Mouse (Mus musculus) intestine, embryonic 14.5 days (tissue): ENCODE results near the gene Hamp2. TPM values are rescaled to one million over a fixed set of nuclear protein-coding genes. Genes with fewer than 3 reads are reported as not detected.
A peak's percentile ranks its signal among the peaks of the same experiment; 100 is the strongest.
"Not testable (repeated sequence)": the region's sequence is repeated elsewhere in the genome, so short reads cannot be mapped to it uniquely, and the experiment has no call there.

Source experiments
- ATAC-seq: fragments of 200-750 bp; cut with Nextera tagmentation; replicated peaks from 2 replicates; pipeline ENCODE4 v1.8.0; 2017; ENCODE audit warnings: low read depth, moderate number of reproducible peaks, moderate TSS enrichment, moderate library complexity; ENCODE audit not compliant: low FRiP score, low TSS enrichment
- DNase-seq: peaks from one replicate; pipeline ENCODE4 v3.0.0-alpha.2; 2018; ENCODE audit warnings: low spot score
- H3K27ac ChIP-seq: fragments of 300-500 bp; sonication (generic); 2 replicates; pipeline ENCODE4 v1.5.1; 2014; ENCODE audit warnings: low read depth, mild to moderate bottlenecking, control low read depth
- H3K27me3 ChIP-seq: fragments of 300-500 bp; sonication (generic); replicated peaks from 2 replicates; pipeline ENCODE4 v1.6.1; 2014; ENCODE audit warnings: low read length, control low read depth; ENCODE audit not compliant: control insufficient read depth, insufficient read depth
- H3K36me3 ChIP-seq: fragments of 300-500 bp; sonication (generic); 2 replicates; pipeline ENCODE4 v1.6.1; 2014; ENCODE audit warnings: low read length, control low read depth; ENCODE audit not compliant: control insufficient read depth, insufficient read depth
- H3K4me1 ChIP-seq: fragments of 300-500 bp; sonication (generic); replicated peaks from 2 replicates; pipeline ENCODE4 v1.6.1; 2014; ENCODE audit warnings: low read length, control low read depth, mixed read lengths; ENCODE audit not compliant: control insufficient read depth, insufficient read depth
- H3K4me2 ChIP-seq: fragments of 300-500 bp; sonication (generic); 2 replicates; pipeline ENCODE4 v1.6.1; 2014; ENCODE audit warnings: low read length
- H3K4me3 ChIP-seq: fragments of 300-500 bp; sonication (generic); 2 replicates; pipeline ENCODE4 v1.5.1; 2014; ENCODE audit warnings: low read depth, low read length, control low read depth, mixed read lengths
- H3K9ac ChIP-seq: fragments of 300-500 bp; sonication (generic); 2 replicates; pipeline ENCODE4 v1.6.1; 2014; ENCODE audit warnings: mild to moderate bottlenecking, low read length
- H3K9me3 ChIP-seq: fragments of 300-500 bp; sonication (generic); 2 replicates; pipeline ENCODE4 v1.6.1; 2016; ENCODE audit warnings: low read length, control low read depth; ENCODE audit not compliant: control insufficient read depth
- WGBS: fragments of 180-500 bp; shearing (Covaris S2); extraction: QIAGEN DNeasy Blood & Tissue Kit; methylation state at CpG from one replicate; pipeline ENCODE4 v1.1.7; 2014; 5-methylcytosine and 5-hydroxymethylcytosine counted together
- polyA plus RNA-seq: library from polyadenylated mRNA; unstranded; fragments of >200 nt; fragmentation: Nextera tagmentation; extraction: Ambion mirVana; gene quantifications from 2 replicates; pipeline ENCODE4 v1.2.1, GENCODE M21; 2014

Hamp2 gene
- polyA plus RNA-seq, 1 experiment from 2014 or later = not detected

DNA sequence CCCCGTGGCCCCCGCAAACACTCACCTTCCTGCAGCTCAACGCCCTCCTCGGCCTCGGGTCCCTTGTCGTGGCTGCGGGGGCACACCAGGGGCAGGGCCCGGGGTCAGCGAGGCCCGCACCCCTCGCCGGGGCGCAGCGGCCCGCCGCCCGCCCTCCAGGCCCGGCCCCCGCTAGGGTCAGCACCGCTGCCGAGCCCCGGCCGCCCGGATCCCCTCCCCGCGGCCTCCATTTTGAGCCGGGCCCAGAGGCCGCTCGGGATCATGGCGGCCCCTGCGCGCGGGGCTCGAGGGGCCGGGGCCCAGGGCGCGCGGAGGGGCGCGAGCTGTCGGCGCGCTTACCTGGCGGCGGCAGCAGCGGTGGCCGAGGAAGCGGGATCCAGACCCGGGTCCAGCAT lies 31.9 kb upstream of the Hamp2 start:
- Histone ChIP-seq H3K9ac (peak overlapping the region; percentile 94), H3K27ac (peak overlapping the region; percentile 93), H3K4me1 (peaks cover 16% of the 10 kb centered on the region), H3K36me3 (peaks cover 60% of the 10 kb centered on the region), H3K4me2 (peak overlapping the region; percentile 70), H3K9me3 (no peaks in the 10 kb centered on the region), H3K4me3 (peak overlapping the region; percentile 72), H3K27me3 (no peaks in the 10 kb centered on the region)
- 1% methylated on average over 38 of the region's 49 CpGs for WGBS
- DNase-seq (peak; percentile 79), ATAC-seq (peak; percentile 45)

GRCm38 (mm10) chr7:30955584-30956356 lies 31.3 kb upstream of the Hamp2 start:
- Histone ChIP-seq H3K9me3 (no peaks in the 10 kb centered on the region), H3K4me3 (peak overlapping the region; percentile 72), H3K36me3 (peaks cover 61% of the 10 kb centered on the region), H3K4me1 (peaks cover 16% of the 10 kb centered on the region), H3K4me2 (peak overlapping the region; percentile 70), H3K27ac (peak overlapping the region; percentile 93), H3K27me3 (no peaks in the 10 kb centered on the region), H3K9ac (peak overlapping the region; percentile 94)
- 1% methylated on average over 56 of the region's 64 CpGs for WGBS
- DNase-seq (peak; percentile 97), ATAC-seq (peak; percentile 82)

DNA sequence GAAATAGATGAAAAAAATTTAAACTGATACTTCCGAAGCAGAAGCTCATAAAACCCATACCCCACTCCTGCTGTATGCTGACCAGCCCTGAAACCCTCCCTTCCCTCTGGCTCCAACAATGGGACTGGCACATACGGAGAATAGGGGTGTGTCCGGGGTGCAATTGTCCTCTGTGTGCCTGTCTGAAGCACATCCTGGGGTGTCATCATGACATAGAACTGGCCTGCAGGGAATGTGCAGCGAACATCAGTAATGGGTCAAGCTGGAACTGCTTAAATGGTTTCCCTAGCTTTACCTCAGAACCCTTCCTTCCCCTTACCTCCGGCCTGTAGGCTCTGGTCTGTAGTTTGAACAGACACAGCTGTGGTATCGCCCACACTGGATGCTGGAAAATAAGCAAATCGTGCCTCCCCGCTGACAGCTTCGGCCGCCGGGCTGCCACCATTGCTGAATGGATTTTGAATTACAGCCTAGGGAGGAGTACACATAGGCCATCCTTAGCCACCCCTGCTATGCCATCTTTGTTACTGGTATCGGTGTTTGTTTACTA lies 30.6 kb upstream of the Hamp2 start:
- H3K36me3 ChIP-seq = peaks cover 63% of the 10 kb centered on the region
- H3K9ac ChIP-seq = peak overlapping the region; percentile 10; the same call in 1 of the 2 replicates
- H3K9me3 ChIP-seq = no peaks in the 10 kb centered on the region
- H3K27me3 ChIP-seq = no peaks in the 10 kb centered on the region
- H3K27ac ChIP-seq = no peak overlapping the region
- 83% methylated on average over 12 of the region's 12 CpGs for WGBS
- H3K4me3 ChIP-seq = peak overlapping the region; percentile 72; the same call in 1 of the 2 replicates
- peaks cover 16% of the 10 kb centered on the region for H3K4me1 ChIP-seq
- ATAC-seq (no peak), DNase-seq (no peak)
- H3K4me2 ChIP-seq = peak overlapping the region; percentile 70

- WGBS = 83% methylated on average over 3 of the region's 3 CpGs
- no peak overlapping the region for H3K4me3 ChIP-seq
- H3K4me2 ChIP-seq = no peak overlapping the region
- H3K36me3 ChIP-seq = peaks cover 73% of the 10 kb centered on the region
- H3K9ac ChIP-seq = no peak overlapping the region
- H3K27me3 ChIP-seq = no peaks in the 10 kb centered on the region
- DNase-seq (no peak), ATAC-seq (no peak)
- H3K9me3 ChIP-seq = no peaks in the 10 kb centered on the region
- H3K27ac ChIP-seq = no peak overlapping the region
- peaks cover 16% of the 10 kb centered on the region for H3K4me1 ChIP-seq
Measured at GRCm38 (mm10) chr7:30954036-30954435, 29.6 kb upstream of the Hamp2 start.

DNA sequence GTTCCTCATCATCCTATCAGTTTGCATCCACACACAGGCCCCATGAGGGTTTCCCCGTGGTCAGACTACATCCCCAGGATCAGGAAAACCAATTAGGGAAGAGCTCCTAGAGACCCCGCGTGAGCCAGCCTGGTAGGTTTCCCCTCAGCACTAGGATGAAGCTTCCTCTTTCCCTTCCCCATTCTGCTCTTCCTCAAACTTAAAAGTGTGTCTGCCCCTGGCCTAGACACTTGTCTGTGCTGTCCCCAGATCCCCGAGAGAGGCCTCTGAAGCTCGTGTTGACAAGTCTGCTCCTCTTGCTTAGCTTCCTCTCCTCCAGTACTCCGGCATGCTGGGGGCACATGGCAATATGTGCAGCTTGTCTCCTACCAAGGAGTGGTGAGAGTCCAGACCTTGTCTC lies 29.0 kb upstream of the Hamp2 start:
- no peak for ATAC-seq
- Histone ChIP-seq H3K9me3 (no peaks in the 10 kb centered on the region), H3K9ac (no peak overlapping the region), H3K4me2 (no peak overlapping the region), H3K4me3 (no peak overlapping the region), H3K27ac (no peak overlapping the region), H3K36me3 (peaks cover 71% of the 10 kb centered on the region), H3K27me3 (no peaks in the 10 kb centered on the region), H3K4me1 (peaks cover 14% of the 10 kb centered on the region)
- DNase-seq = no peak
- 93% methylated on average over 6 of the region's 6 CpGs for WGBS

DNA sequence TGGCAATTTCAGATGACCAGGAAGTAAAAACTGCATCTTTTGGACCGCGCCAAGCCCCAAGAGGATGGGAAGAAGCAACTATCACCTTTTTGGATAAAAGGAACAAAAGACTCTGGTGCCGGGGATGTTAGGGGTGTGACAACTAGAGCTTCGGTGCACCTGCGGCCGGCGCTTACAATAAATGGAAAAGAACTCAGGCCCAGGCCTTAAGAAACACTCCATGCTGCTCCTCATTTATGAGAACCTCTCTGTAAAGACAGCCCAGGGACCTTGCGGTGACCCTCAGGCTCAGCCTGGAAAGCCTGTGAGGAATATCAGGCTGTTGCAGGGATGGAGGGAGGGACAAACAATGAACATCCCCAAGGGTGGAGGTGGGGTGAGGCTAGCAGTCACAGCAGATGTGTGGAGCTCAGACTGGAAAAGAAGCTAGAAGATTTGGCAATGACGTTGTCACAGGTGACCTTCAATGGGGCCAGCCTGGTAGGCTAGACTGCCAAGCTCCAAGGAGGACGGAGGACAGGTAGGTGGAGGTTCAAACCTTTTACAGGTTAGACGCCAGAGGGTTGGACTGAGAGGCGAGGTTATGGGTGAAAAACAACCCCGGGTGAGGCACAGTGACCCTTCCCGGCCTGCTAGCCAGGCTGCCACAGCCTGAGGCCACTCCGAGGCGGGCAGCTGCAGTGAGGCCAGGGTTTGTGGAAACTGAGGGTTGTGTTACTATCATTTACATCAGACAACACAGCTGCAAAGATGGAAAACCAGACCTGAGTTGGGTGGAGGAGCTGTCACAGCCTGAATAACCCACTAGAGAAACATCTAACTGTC lies 28.2 kb upstream of the Hamp2 start:
- Histone ChIP-seq H3K27ac (no peak overlapping the region), H3K9me3 (no peaks in the 10 kb centered on the region), H3K4me2 (no peak overlapping the region), H3K36me3 (peaks cover 64% of the 10 kb centered on the region), H3K27me3 (no peaks in the 10 kb centered on the region), H3K4me1 (peaks cover 6% of the 10 kb centered on the region), H3K4me3 (no peak overlapping the region), H3K9ac (no peak overlapping the region)
- DNase-seq (no peak), ATAC-seq (no peak)
- WGBS = 92% methylated on average over 16 of the region's 16 CpGs

- ATAC-seq, H3K4me3 ChIP-seq, H3K9me3 ChIP-seq, DNase-seq, H3K4me2 ChIP-seq, H3K4me1 ChIP-seq, H3K27ac ChIP-seq, H3K9ac ChIP-seq, H3K27me3 ChIP-seq: not testable (repeated sequence)
- peaks cover 76% of the 10 kb centered on the region for H3K36me3 ChIP-seq
- 92% methylated on average over 3 of the region's 3 CpGs for WGBS
Measured at GRCm38 (mm10) chr7:30949902-30950301, 25.4 kb upstream of the Hamp2 start.

DNA sequence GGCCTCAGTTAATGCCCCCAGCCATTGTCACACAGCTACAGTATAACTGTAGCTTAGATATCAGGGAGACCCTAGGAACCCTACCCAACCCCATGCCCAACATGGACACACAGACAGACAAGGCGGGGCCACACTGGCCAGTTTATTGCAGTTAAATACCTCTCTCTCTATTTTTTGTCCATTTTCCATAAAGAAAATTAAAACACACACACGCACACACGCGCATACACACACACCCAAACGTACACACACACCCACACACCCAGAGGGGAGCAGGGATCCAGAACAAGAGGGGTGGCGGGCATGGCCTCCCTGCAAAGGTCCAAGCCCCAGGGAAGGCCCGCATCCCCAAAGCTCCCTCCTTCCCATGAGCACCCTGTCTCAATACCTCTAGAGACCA lies 21.4 kb upstream of the Hamp2 start:
- H3K4me3 ChIP-seq = no peak overlapping the region

More for the DNA sequence above, 21.4 kb upstream of the Hamp2 start:
- Histone ChIP-seq H3K4me1 (no peaks in the 10 kb centered on the region), H3K9me3 (no peaks in the 10 kb centered on the region), H3K9ac (no peak overlapping the region), H3K36me3 (peaks cover 37% of the 10 kb centered on the region), H3K4me2 (no peak overlapping the region), H3K27ac (no peak overlapping the region), H3K27me3 (no peaks in the 10 kb centered on the region)
- ATAC-seq (no peak), DNase-seq (no peak)
- WGBS = 96% methylated on average over 7 of the region's 7 CpGs
